Mouse (Mus musculus): Measurements from ENCODE around the gene Syvn1.

Syvn1 gene

GRCm38 (mm10) chr19:6046294-6047153 lies at the start of gene Syvn1:
Gene Syvn1 (plus strand): TSS chr19:6046576.
- in situ Hi-C loops (cut with MboI), result no loop called here

GRCm38 (mm10) chr19:5998180-5998579 lies 48.2 kb upstream of the Syvn1 start:
- in situ Hi-C loops (cut with MboI), result no loop called here

- in situ Hi-C loops (cut with MboI), result no loop called here
Observed at GRCm38 (mm10) chr19:5999969-6000368, 46.4 kb upstream of the Syvn1 start.

- in situ Hi-C loops (cut with MboI), result no loop called here
Observed at GRCm38 (mm10) chr19:6005541-6005940, 40.8 kb upstream of the Syvn1 start.

GRCm38 (mm10) chr19:6007013-6007412 lies 39.4 kb upstream of the Syvn1 start:
- in situ Hi-C loops (cut with MboI), result no loop called here

GRCm38 (mm10) chr19:6009137-6009536 lies 37.2 kb upstream of the Syvn1 start:
- in situ Hi-C loops (cut with MboI), result no loop called here

GRCm38 (mm10) chr19:6013691-6014090 lies 32.7 kb upstream of the Syvn1 start:
- in situ Hi-C loops (cut with MboI), result no loop called here

- in situ Hi-C loops (cut with MboI), result no loop called here
Observed at GRCm38 (mm10) chr19:6014991-6015510, 31.3 kb upstream of the Syvn1 start.

- in situ Hi-C loops (cut with MboI), result no loop called here
Observed at GRCm38 (mm10) chr19:6015511-6016315, 30.7 kb upstream of the Syvn1 start, which contains the start of gene Capn1. Gene Capn1 (minus strand): TSS chr19:6015897.

GRCm38 (mm10) chr19:6016532-6016931 lies 29.8 kb upstream of the Syvn1 start:
- in situ Hi-C loops (cut with MboI), result no loop called here

- in situ Hi-C loops (cut with MboI), result no loop called here
Observed at GRCm38 (mm10) chr19:6018142-6019089, 28.0 kb upstream of the Syvn1 start.

GRCm38 (mm10) chr19:6020276-6020675 lies 26.1 kb upstream of the Syvn1 start:
- in situ Hi-C loops (cut with MboI), result no loop called here

- in situ Hi-C loops (cut with MboI), result no loop called here
Observed at GRCm38 (mm10) chr19:6023059-6023458, 23.3 kb upstream of the Syvn1 start.

GRCm38 (mm10) chr19:6023930-6024329 lies 22.4 kb upstream of the Syvn1 start:
- in situ Hi-C loops (cut with MboI), result no loop called here

- in situ Hi-C loops (cut with MboI), result no loop called here
Observed at GRCm38 (mm10) chr19:6028991-6029390, 17.4 kb upstream of the Syvn1 start.

- in situ Hi-C loops (cut with MboI), result no loop called here
Observed at GRCm38 (mm10) chr19:6029426-6029825, 16.9 kb upstream of the Syvn1 start.

GRCm38 (mm10) chr19:6030520-6031280 lies 15.7 kb upstream of the Syvn1 start:
- in situ Hi-C loops (cut with MboI), result no loop called here

GRCm38 (mm10) chr19:6035966-6036585 lies 10.3 kb upstream of the Syvn1 start:
- in situ Hi-C loops (cut with MboI), result no loop called here

GRCm38 (mm10) chr19:6037695-6038094 lies 8.7 kb upstream of the Syvn1 start:
- in situ Hi-C loops (cut with MboI), result no loop called here

- in situ Hi-C loops (cut with MboI), result no loop called here
Observed at GRCm38 (mm10) chr19:6038326-6038725, 8.1 kb upstream of the Syvn1 start.

Data from mature B cell (primary cell).